Mouse (Mus musculus) forebrain, postnatal 0 days (tissue): ENCODE measurements around the gene Hip1r. TPM values are rescaled to one million over a fixed set of nuclear protein-coding genes. Genes with fewer than 3 reads are reported as not detected.
A peak's percentile ranks its signal among the peaks of the same experiment; 100 is the strongest.

ENCODE experiments used
- ATAC-seq: fragments of 200-750 bp; cut with Nextera tagmentation; 2 replicates; pipeline ENCODE4 v1.8.0; 2017; ENCODE audit warnings: mild to moderate bottlenecking, moderate library complexity
- DNase-seq: peaks from one replicate; pipeline ENCODE4 v3.0.0-alpha.2; 2015
- H3K27ac ChIP-seq: fragments of 300-500 bp; sonication (generic); 2 replicates; pipeline ENCODE4 v1.5.1; 2014; ENCODE audit warnings: low read depth, mild to moderate bottlenecking, antibody characterized with exemption, low read length, moderate library complexity, mixed read lengths
- H3K27me3 ChIP-seq: fragments of 300-500 bp; sonication (generic); 2 replicates; pipeline ENCODE4 v1.6.1; 2014; ENCODE audit warnings: mild to moderate bottlenecking, low read length, mixed read lengths; ENCODE audit not compliant: insufficient read depth
- H3K36me3 ChIP-seq: fragments of 300-500 bp; sonication (generic); 2 replicates; pipeline ENCODE4 v1.6.1; 2014; ENCODE audit warnings: mild to moderate bottlenecking, moderate library complexity; ENCODE audit not compliant: insufficient read depth
- H3K4me1 ChIP-seq: fragments of 300-500 bp; sonication (generic); 2 replicates; pipeline ENCODE4 v1.6.1; 2014; ENCODE audit warnings: antibody characterized with exemption; ENCODE audit not compliant: insufficient read depth
- H3K4me2 ChIP-seq: fragments of 300-500 bp; sonication (generic); 2 replicates; pipeline ENCODE4 v1.6.1; 2014; ENCODE audit warnings: low read depth, mild to moderate bottlenecking, moderate library complexity
- H3K4me3 ChIP-seq: fragments of 300-500 bp; sonication (generic); 2 replicates; pipeline ENCODE4 v1.5.1; 2014; ENCODE audit warnings: low read depth, low read length, mixed read lengths
- H3K9ac ChIP-seq: fragments of 300-500 bp; sonication (generic); 2 replicates; pipeline ENCODE4 v1.6.1; 2014; ENCODE audit warnings: mild to moderate bottlenecking
- H3K9me3 ChIP-seq: fragments of 300-500 bp; sonication (generic); 2 replicates; pipeline ENCODE4 v1.6.1; 2016; ENCODE audit warnings: low read length
- CTCF ChIP-seq: sonication (generic); IDR thresholded peaks from 2 replicates; pipeline ENCODE4 v1.5.1; 2016; ENCODE audit warnings: antibody characterized with exemption, control low read depth, low read depth
- WGBS: fragments of 180-500 bp; shearing (Covaris S2); extraction: QIAGEN DNeasy Blood & Tissue Kit; methylation state at CpG from one replicate; pipeline ENCODE4 v1.1.7; 2014; 5-methylcytosine and 5-hydroxymethylcytosine counted together
- polyA plus RNA-seq: library from polyadenylated mRNA; unstranded; fragments of >200 nt; fragmentation: Nextera tagmentation; extraction: Ambion mirVana; gene quantifications from 2 replicates; pipeline ENCODE4 v1.2.1, GENCODE M21; 2015
- total RNA-seq: library from RNA; depleted of rRNA; stranded (reverse); fragments of >200 nt; gene quantifications from 2 replicates; pipeline ENCODE4 v1.2.3, GENCODE M21; 2014

The Hip1r gene
- total and polyA plus RNA-seq, 2 experiments from 2014 or later = 29.8 to 52.2 TPM

- H3K9me3 ChIP-seq = no peaks in the 10 kb centered on the region
- no peak for DNase-seq
- H3K27me3 ChIP-seq = no peaks in the 10 kb centered on the region
- H3K4me3 ChIP-seq = no peak overlapping the region
- H3K36me3 ChIP-seq = peaks cover 73% of the 10 kb centered on the region
- H3K9ac ChIP-seq = no peak overlapping the region
- TF ChIP-seq CTCF = no peak
- ATAC-seq = no peak
- 79% methylated on average over 17 of the region's 17 CpGs for WGBS
- no peak overlapping the region for H3K27ac ChIP-seq
- H3K4me2 ChIP-seq = no peak overlapping the region
- H3K4me1 ChIP-seq = peaks cover 12% of the 10 kb centered on the region
Measured at GRCm38 (mm10) chr5:124006891-124007491, 33.6 kb downstream of the Hip1r start.

- DNase-seq (no peak), ATAC-seq (no peak)
- no peak overlapping the region for H3K4me2 ChIP-seq
- H3K27ac ChIP-seq = no peak overlapping the region
- H3K36me3 ChIP-seq = peaks cover 52% of the 10 kb centered on the region
- H3K27me3 ChIP-seq = no peaks in the 10 kb centered on the region
- WGBS = 89% methylated on average over 8 of the region's 8 CpGs
- H3K9ac ChIP-seq = no peak overlapping the region
- TF ChIP-seq CTCF = no peak
- H3K4me1 ChIP-seq = peaks cover 23% of the 10 kb centered on the region
- H3K9me3 ChIP-seq = no peaks in the 10 kb centered on the region
- H3K4me3 ChIP-seq = no peak overlapping the region
Measured at GRCm38 (mm10) chr5:124010077-124010476, 36.6 kb downstream of the Hip1r start.

GRCm38 (mm10) chr5:124010910-124011655, 37.7 kb downstream of the Hip1r start:
- WGBS = 7% methylated on average over 19 of the region's 19 CpGs
- H3K27me3 ChIP-seq = no peaks in the 10 kb centered on the region
- H3K36me3 ChIP-seq = peaks cover 43% of the 10 kb centered on the region
- peak overlapping the region; percentile 25; the same call in 1 of the 2 replicates for H3K9ac ChIP-seq
- no peak overlapping the region for H3K4me3 ChIP-seq
- DNase-seq = peak; percentile 68
- ATAC-seq = peak; percentile 68
- H3K27ac ChIP-seq = peak overlapping the region; percentile 60
- H3K9me3 ChIP-seq = no peaks in the 10 kb centered on the region
- no peak for TF ChIP-seq CTCF
- H3K4me1 ChIP-seq = peaks cover 23% of the 10 kb centered on the region
- peak overlapping the region; percentile 27; the same call in 1 of the 2 replicates for H3K4me2 ChIP-seq

GRCm38 (mm10) chr5:124011927-124012326, 38.5 kb downstream of the Hip1r start:
- Histone ChIP-seq H3K36me3 (peaks cover 35% of the 10 kb centered on the region), H3K4me1 (peaks cover 23% of the 10 kb centered on the region)
- DNase-seq = no peak

GRCm38 (mm10) chr5:124012885-124013284, 39.5 kb downstream of the Hip1r start:
- Histone ChIP-seq H3K36me3 (peaks cover 25% of the 10 kb centered on the region), H3K9ac (no peak overlapping the region), H3K4me1 (peaks cover 28% of the 10 kb centered on the region), H3K27me3 (no peaks in the 10 kb centered on the region), H3K27ac (0 out of 2 replicates have a peak overlapping the region, but pooled peaks have one; percentile 60), H3K9me3 (no peaks in the 10 kb centered on the region), H3K4me3 (no peak overlapping the region), H3K4me2 (no peak overlapping the region)
- TF ChIP-seq CTCF = 0 out of 2 replicates have a peak, but pooled peaks have one; percentile 7
- DNase-seq (no peak), ATAC-seq (no peak)
- WGBS = 84% methylated on average over 10 of the region's 10 CpGs

More at GRCm38 (mm10) chr5:124011927-124012326, 38.5 kb downstream of the Hip1r start:
- peak overlapping the region; percentile 60 for H3K27ac ChIP-seq
- no peak overlapping the region for H3K4me3 ChIP-seq
- 0 out of 2 replicates have a peak overlapping the region, but pooled peaks have one; percentile 27 for H3K4me2 ChIP-seq
- 5% methylated on average over 8 of the region's 8 CpGs for WGBS
- no peak for TF ChIP-seq CTCF
- no peak overlapping the region for H3K9ac ChIP-seq
- no peaks in the 10 kb centered on the region for H3K27me3 ChIP-seq
- ATAC-seq = no peak
- no peaks in the 10 kb centered on the region for H3K9me3 ChIP-seq

- peaks cover 16% of the 10 kb centered on the region for H3K36me3 ChIP-seq
- no peak overlapping the region for H3K9ac ChIP-seq
- WGBS = 82% methylated on average over 16 of the region's 16 CpGs
- no peak for TF ChIP-seq CTCF
- DNase-seq (no peak), ATAC-seq (no peak)
- H3K27me3 ChIP-seq = no peaks in the 10 kb centered on the region
- no peaks in the 10 kb centered on the region for H3K9me3 ChIP-seq
- no peak overlapping the region for H3K4me2 ChIP-seq
- peaks cover 33% of the 10 kb centered on the region for H3K4me1 ChIP-seq
- no peak overlapping the region for H3K4me3 ChIP-seq
- peak overlapping the region; percentile 29; the same call in 1 of the 2 replicates for H3K27ac ChIP-seq
Measured at GRCm38 (mm10) chr5:124013747-124014146, 40.3 kb downstream of the Hip1r start.

- Histone ChIP-seq H3K9me3 (no peaks in the 10 kb centered on the region), H3K27ac (peak overlapping the region; percentile 29; the same call in 1 of the 2 replicates), H3K4me2 (no peak overlapping the region), H3K4me3 (no peak overlapping the region), H3K36me3 (peaks cover 12% of the 10 kb centered on the region), H3K9ac (no peak overlapping the region), H3K27me3 (no peaks in the 10 kb centered on the region), H3K4me1 (peaks cover 33% of the 10 kb centered on the region)
- 65% methylated on average over 3 of the region's 3 CpGs for WGBS
- ATAC-seq (no peak), DNase-seq (no peak)
- TF ChIP-seq CTCF = no peak
Measured at GRCm38 (mm10) chr5:124014180-124014579, 40.8 kb downstream of the Hip1r start.
